Mouse (Mus musculus) olfactory bulb, adult 2 months (tissue): Measurements from ENCODE around the gene Alas2. TPM values are rescaled to one million over a fixed set of nuclear protein-coding genes. Genes with fewer than 3 reads are reported as not detected.

Source experiments
- H3K27ac ChIP-seq: fragments of 200-500 bp; 2 replicates; pipeline ENCODE4 v1.5.1; 2012; ENCODE audit warnings: low read depth, low read length; ENCODE audit not compliant: insufficient read depth
- H3K4me1 ChIP-seq: fragments of 200-500 bp; 2 replicates; pipeline ENCODE4 v1.6.1; 2012; ENCODE audit warnings: low read length; ENCODE audit not compliant: control insufficient read depth, insufficient read depth
- H3K4me3 ChIP-seq: fragments of 200-500 bp; 2 replicates; pipeline ENCODE4 v1.5.1; 2012; ENCODE audit warnings: mild to moderate bottlenecking, low read depth, low read length, moderate library complexity; ENCODE audit not compliant: insufficient read depth
- CTCF ChIP-seq: fragments of 200-500 bp; IDR thresholded peaks from 2 replicates; pipeline ENCODE4 v1.5.1; 2012; ENCODE audit warnings: low read depth, mild to moderate bottlenecking, low read length, moderate library complexity; ENCODE audit not compliant: insufficient read depth
- POLR2A ChIP-seq: fragments of 200-500 bp; IDR thresholded peaks from 2 replicates; pipeline ENCODE4 v1.6.1; 2012; ENCODE audit warnings: mild to moderate bottlenecking, low read depth, low read length, moderate library complexity; ENCODE audit not compliant: insufficient read depth
- WGBS: fragments of 180-500 bp; shearing (Covaris S2); methylation state at CpG from one replicate; pipeline ENCODE4 v1.1.7; 2018; 5-methylcytosine and 5-hydroxymethylcytosine counted together
- polyA plus RNA-seq: library from polyadenylated mRNA; stranded (reverse); fragments of >200 nt; gene quantifications from 2 replicates; pipeline ENCODE4 v1.2.4, GENCODE M21; 2012; ENCODE audit warnings: low replicate concordance; ENCODE audit not compliant: missing spikeins, insufficient read depth, insufficient read length

Gene Alas2
- polyA plus RNA-seq, 1 experiment, result not detected

DNA sequence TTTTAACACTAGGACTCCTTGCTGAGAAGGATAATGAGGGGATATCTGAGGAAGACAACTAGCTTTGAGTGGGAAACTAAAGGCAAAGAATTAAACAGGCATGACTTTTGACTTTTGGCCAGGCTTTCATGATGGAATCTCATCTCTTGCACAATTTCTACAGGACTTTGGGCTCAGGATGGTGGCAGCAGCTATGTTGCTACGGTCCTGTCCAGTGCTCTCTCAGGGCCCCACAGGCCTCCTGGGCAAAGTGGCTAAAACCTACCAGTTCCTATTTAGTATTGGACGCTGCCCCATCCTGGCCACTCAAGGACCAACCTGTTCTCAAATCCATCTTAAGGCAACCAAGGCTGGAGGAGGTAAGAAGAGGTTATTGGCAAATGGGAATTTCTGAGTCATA is 4.8 kb downstream of the Alas2 start:
- no peak for TF ChIP-seq CTCF
- TF ChIP-seq POLR2A, result no peak

DNA sequence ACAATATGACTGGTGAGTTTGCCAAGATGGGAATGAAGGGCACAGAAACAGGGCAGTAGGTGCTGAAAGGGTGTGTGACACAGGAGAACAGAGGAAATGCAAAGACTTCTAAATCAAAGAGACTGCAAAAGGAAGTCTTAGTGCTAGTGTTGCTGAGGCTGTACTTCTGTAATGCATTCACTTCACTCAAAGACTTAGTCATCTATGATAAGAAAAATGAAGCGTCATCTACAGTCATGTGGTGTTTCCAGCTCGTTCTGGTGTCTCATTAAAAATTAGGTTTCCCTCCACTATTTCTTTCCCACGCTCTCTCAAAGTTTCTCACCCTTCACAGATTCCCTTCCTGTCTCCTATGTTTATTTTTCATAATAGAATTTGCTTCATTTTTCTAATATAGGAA is 6.9 kb downstream of the Alas2 start:
- H3K4me3 ChIP-seq, result no peak overlapping the region
- no peaks in the 10 kb centered on the region for H3K4me1 ChIP-seq
- no peak for TF ChIP-seq CTCF
- TF ChIP-seq POLR2A, result no peak
- no peak overlapping the region for H3K27ac ChIP-seq
- 86% methylated on average over 3 of the region's 3 CpGs for WGBS

More for the DNA sequence above, 4.8 kb downstream of the Alas2 start:
- Histone ChIP-seq H3K27ac (no peak overlapping the region), H3K4me1 (no peaks in the 10 kb centered on the region), H3K4me3 (no peak overlapping the region)
- 89% methylated on average over 2 of the region's 2 CpGs for WGBS

- H3K4me3 ChIP-seq, result no peak overlapping the region
- no peaks in the 10 kb centered on the region for H3K4me1 ChIP-seq
- TF ChIP-seq POLR2A (no peak), CTCF (no peak)
- WGBS, result 91% methylated on average over 12 of the region's 12 CpGs
- no peak overlapping the region for H3K27ac ChIP-seq
These were observed 17.6 kb downstream of the Alas2 start for GRCm38 (mm10) chrX:150564644-150565357.

DNA sequence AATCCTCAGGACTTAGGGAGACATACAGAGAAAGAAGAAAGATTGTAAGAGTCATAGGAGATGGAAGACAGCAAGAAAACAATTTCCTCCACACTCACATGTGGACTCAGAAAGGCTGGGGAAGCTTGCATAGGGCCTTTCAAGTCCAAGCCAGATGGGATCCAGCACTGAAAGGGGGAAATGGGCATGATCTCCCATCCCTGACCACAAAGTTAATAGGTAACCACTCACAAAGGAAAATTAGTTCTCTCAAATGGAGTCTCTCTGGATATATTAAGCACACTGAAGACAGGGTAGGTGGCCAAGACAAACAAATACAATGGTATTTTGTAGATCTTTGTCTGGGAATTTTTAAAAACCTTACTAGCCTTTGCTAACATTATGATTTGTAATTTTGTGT is 34.7 kb downstream of the Alas2 start:
- no peak for TF ChIP-seq POLR2A
- TF ChIP-seq CTCF, result no peak
- Histone ChIP-seq H3K4me3 (no peak overlapping the region), H3K27ac (no peak overlapping the region), H3K4me1 (no peaks in the 10 kb centered on the region)

GRCm38 (mm10) chrX:150585116-150585515 is 37.9 kb downstream of the Alas2 start:
- WGBS, result 94% methylated on average over 8 of the region's 8 CpGs
- no peak for TF ChIP-seq CTCF
- no peak for TF ChIP-seq POLR2A
- Histone ChIP-seq H3K4me1 (0 out of 2 replicates have a peak, but pooled peaks cover 3% of the 10 kb centered on the region), H3K4me3 (no peak overlapping the region), H3K27ac (no peak overlapping the region)

DNA sequence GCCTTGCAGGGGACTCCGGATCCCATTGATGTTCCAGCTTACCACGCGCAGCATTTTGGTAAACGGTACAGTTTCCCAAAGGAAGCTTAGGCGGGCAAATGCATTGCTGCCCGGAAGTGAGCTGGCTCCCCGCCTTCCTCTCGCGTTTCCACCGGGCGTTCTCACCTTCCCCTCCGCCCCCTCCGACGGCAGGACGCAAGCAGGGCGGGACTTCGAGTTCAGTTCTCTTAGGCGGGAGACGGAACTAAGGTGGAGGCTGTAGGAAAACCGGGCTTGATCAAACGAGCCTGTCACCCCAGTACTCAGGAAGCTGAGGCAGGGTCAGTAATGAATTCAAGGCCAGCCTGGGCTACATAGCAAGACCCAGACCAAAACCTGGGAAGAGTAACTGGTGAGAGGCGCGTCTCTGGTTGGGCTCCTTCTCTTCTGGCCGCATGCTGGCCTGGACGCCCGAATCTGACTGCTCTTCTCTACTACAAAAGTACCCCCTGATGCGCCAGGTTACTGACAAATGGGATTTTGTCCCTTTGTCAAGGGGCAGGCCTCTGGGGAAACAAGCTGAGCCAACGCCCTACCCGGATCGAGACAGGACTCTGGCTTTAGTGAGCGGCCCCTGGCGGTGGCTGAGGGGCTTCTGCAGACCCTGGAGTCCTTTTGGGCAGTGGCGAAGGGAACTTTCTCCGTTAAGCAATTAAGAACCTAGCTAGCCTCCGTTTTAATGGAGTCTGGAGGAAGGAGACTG is 41.0 kb downstream of the Alas2 start, which contains the start of gene Pfkfb1:
TSS of gene Pfkfb1 (plus strand) at position 207 of the 742 bp plus-strand sequence.
- WGBS, result 10% methylated on average over 35 of the region's 35 CpGs
- TF ChIP-seq CTCF (no peak), POLR2A (peak; percentile 20; the same call in 1 of the 2 replicates)
- Histone ChIP-seq H3K27ac (peak within 1 kb of the TSS; percentile 50; the same call in 1 of the 2 replicates), H3K4me3 (peak within 1 kb of the TSS; percentile 64), H3K4me1 (0 out of 2 replicates have a peak, but pooled peaks cover 3% of the 10 kb centered on the region)

- Histone ChIP-seq H3K4me3 (no peak within 1 kb of the TSS), H3K4me1 (0 out of 2 replicates have a peak, but pooled peaks cover 3% of the 10 kb centered on the region), H3K27ac (no peak within 1 kb of the TSS)
- TF ChIP-seq CTCF (no peak), POLR2A (no peak)
- 80% methylated on average over 5 of the region's 5 CpGs for WGBS
These were observed 42.5 kb downstream of the Alas2 start, which contains the start of gene Apex2 for GRCm38 (mm10) chrX:150589696-150590095. Gene Apex2 (minus strand): TSS chrX:150589868.

GRCm38 (mm10) chrX:150593266-150594035 is 46.3 kb downstream of the Alas2 start:
- no peak for TF ChIP-seq CTCF
- no peak for TF ChIP-seq POLR2A
- Histone ChIP-seq H3K4me3 (no peak overlapping the region), H3K4me1 (0 out of 2 replicates have a peak, but pooled peaks cover under 1% of the 10 kb centered on the region), H3K27ac (no peak overlapping the region)
- 78% methylated on average over 12 of the region's 12 CpGs for WGBS
